Mouse (Mus musculus) spleen, adult 2 months (tissue): ENCODE measurements around the gene Glt6d1.

Experiments used
- CTCF ChIP-seq: fragments of 200-500 bp; IDR thresholded peaks from 2 replicates; pipeline ENCODE4 v1.5.1; 2011; ENCODE audit warnings: mild to moderate bottlenecking, inconsistent platforms; ENCODE audit not compliant: insufficient read depth, insufficient read length, insufficient replicate concordance; ENCODE audit errors: extremely low read depth
- POLR2A ChIP-seq: fragments of 200-500 bp; IDR thresholded peaks from 2 replicates; pipeline ENCODE4 v1.6.1; 2011; ENCODE audit warnings: low read depth, low read length, inconsistent platforms

DNA sequence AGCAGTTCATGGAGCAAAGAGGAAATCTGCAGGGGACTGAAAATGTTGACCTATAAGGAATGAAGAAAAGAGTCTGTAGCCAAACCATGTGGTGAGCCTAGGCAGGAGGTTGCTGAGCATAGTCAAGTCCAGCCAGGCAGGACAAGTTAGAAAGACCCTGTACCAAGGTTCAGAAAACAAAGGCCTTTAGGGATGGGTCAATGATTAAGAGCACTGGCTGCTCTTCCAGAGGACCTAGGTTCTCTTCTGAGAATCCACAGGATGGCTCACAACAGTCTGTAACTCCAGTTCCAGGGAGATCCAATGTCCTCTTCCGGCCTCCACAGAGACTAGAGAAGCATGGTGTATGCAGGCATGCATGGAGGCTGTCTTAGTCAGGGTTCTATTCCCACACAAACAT, 61.4 kb downstream of the Glt6d1 start:
- TF ChIP-seq CTCF (no peak), POLR2A (no peak)
